Mouse (Mus musculus) bone marrow, adult 2 months (tissue): ENCODE results near the gene Maml2.

ENCODE experiments used
- CTCF ChIP-seq: fragments of 200-500 bp; IDR thresholded peaks from 2 replicates; pipeline ENCODE4 v1.5.1; 2011; ENCODE audit warnings: low read length, control low read depth; ENCODE audit not compliant: control insufficient read depth, insufficient read depth
- POLR2A ChIP-seq: fragments of 200-500 bp; IDR thresholded peaks from 2 replicates; pipeline ENCODE4 v1.6.1; 2011; ENCODE audit warnings: low read depth, mild to moderate bottlenecking, control low read depth, low read length, borderline replicate concordance; ENCODE audit not compliant: control insufficient read depth

DNA sequence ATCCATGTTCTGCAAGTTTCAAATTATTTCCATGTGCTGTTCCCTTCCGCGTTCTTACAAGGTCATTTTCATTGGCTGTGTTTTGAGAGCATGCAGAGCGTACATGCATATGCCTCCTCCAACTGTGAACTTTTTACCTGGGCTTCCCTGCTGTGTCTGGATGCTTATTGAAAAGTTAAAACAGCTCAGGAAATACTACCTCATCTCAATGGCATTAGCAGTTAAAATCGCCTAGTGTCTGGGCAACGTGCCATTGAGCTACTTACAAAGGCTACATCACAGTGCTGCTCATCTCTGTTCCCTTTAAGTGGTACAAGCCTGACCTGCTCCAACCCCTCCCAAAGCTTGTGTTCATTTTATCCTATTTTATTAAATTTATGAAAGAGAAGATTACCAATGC lies 347.4 kb downstream of the Maml2 start:
- TF ChIP-seq CTCF, result no peak
- TF ChIP-seq POLR2A, result no peak
